Mouse (Mus musculus): ENCODE measurements around the gene Mllt3. TPM values are rescaled to one million over a fixed set of nuclear protein-coding genes. Genes with fewer than 3 reads are reported as not detected.
"Not testable (repeated sequence)": the region's sequence is repeated elsewhere in the genome, so short reads cannot be mapped to it uniquely, and the experiment has no call there.

Gene Mllt3
- polyA plus RNA-seq, 1 experiment: 15.6 TPM

DNA sequence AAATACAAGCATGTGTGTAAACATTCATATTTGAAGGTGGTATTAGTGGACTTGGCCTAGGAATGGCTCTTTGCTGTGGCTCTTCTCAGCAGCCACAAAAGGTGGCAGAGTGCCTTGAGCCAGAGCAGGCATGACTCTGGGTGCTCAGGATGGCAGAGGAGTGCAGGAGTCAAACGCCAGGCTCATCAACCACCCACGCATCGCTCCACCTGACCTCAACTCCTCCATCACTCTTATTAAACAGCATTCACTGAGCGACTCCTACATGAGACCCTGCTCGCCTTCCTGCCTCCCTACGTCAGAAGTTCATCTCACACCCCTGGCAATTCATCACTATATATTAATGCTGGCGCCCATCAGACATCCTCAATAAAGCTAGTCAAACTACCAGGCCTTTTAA is 67.3 kb downstream of the Mllt3 start:
- no peaks in the 10 kb centered on the region; the same call in 1 of the 2 replicates for H3K4me1 ChIP-seq (ENCODE audit: control insufficient read depth, insufficient read depth, low read length)
- no peak overlapping the region for H3K4me3 ChIP-seq (replicated peaks; ENCODE audit: control insufficient read depth, low read depth, low read length)
- TF ChIP-seq CTCF (IDR thresholded peaks at IDR 0.05; ENCODE audit: control insufficient read depth, insufficient read depth, low read length) (no peak), POLR2A (IDR thresholded peaks at IDR 0.05; ENCODE audit: borderline replicate concordance, control insufficient read depth, low read depth, low read length) (no peak)
- no peak overlapping the region for H3K27ac ChIP-seq (ENCODE audit: control insufficient read depth, insufficient read depth, low read depth, low read length, poor library complexity)
- WGBS: 88% methylated on average over 7 of the region's 7 CpGs

- not testable (repeated sequence) for H3K4me3 ChIP-seq (replicated peaks; ENCODE audit: control insufficient read depth, low read depth, low read length); H3K27ac ChIP-seq (ENCODE audit: control insufficient read depth, insufficient read depth, low read depth, low read length, poor library complexity); H3K4me1 ChIP-seq (ENCODE audit: control insufficient read depth, insufficient read depth, low read length)
- 61% methylated on average over 1 of the region's 2 CpGs for WGBS
Observed at GRCm38 (mm10) chr4:87964890-87965289, 68.3 kb downstream of the Mllt3 start.

- TF ChIP-seq CTCF (IDR thresholded peaks at IDR 0.05; ENCODE audit: control insufficient read depth, insufficient read depth, low read length) (no peak), POLR2A (IDR thresholded peaks at IDR 0.05; ENCODE audit: borderline replicate concordance, control insufficient read depth, low read depth, low read length) (no peak)
- WGBS: 77% methylated on average over 3 of the region's 3 CpGs
- H3K4me1 ChIP-seq (ENCODE audit: control insufficient read depth, insufficient read depth, low read length): no peaks in the 10 kb centered on the region; the same call in 1 of the 2 replicates
- H3K4me3 ChIP-seq (replicated peaks; ENCODE audit: control insufficient read depth, low read depth, low read length): no peak overlapping the region
- no peak overlapping the region for H3K27ac ChIP-seq (ENCODE audit: control insufficient read depth, insufficient read depth, low read depth, low read length, poor library complexity)
Observed at GRCm38 (mm10) chr4:87963773-87964076, 69.4 kb downstream of the Mllt3 start.

DNA sequence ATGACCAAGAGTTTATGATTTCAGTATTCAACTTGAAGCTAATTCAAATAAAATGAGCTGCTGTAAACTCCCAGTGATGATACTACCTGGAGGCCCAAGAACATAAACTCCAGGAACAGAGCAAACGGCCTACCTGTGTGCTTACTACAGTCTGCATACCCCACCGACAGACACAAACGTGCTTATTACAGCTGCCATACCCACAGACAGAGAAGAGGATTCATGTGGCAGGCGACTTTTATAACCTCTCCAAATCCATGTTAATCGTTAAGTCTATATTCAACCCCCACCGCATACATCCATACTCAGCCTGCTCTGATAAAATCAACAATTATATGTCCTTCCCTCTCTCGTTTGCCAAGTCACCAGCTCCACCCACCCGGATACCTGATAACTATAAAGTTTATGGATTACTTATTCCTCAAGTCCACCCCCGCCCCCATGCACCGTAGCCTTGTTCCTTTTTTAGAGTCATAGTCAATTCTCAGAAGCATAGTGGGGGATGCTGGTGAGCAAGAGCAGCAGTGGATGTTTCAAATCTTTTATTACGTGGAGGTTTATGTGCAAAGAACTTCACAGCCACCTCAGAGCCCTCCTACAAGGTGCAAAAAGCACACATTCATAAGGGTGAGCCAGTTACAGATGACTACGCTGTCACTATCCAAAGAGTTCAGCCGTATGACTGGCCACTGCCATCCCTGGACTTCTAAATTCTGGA is 70.0 kb downstream of the Mllt3 start:
- Histone ChIP-seq H3K4me3 (replicated peaks; ENCODE audit: control insufficient read depth, low read depth, low read length) (no peak overlapping the region), H3K27ac (ENCODE audit: control insufficient read depth, insufficient read depth, low read depth, low read length, poor library complexity) (no peak overlapping the region), H3K4me1 (ENCODE audit: control insufficient read depth, insufficient read depth, low read length) (no peaks in the 10 kb centered on the region; the same call in 1 of the 2 replicates)
- WGBS: 86% methylated on average over 13 of the region's 13 CpGs
- no peak for TF ChIP-seq CTCF (IDR thresholded peaks at IDR 0.05; ENCODE audit: control insufficient read depth, insufficient read depth, low read length)
- TF ChIP-seq POLR2A (IDR thresholded peaks at IDR 0.05; ENCODE audit: borderline replicate concordance, control insufficient read depth, low read depth, low read length): no peak

DNA sequence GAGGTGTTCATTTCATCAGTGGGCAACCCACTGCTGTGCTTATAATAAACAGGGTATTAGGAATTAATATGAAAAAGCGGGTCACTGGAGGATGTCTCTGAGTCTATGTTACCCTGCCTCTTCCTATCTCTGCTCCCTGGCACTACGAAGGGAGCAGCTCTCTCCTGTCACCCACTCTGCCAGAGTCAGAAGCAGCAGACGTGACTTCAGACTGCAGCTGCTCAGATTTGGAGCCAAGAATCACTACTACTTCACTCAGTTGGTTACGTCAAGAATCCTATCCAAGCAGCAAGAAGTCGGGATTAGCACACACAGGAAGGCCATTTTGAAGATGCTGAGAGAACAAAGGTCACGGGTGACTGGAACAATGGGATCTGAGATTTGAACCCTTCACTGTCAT is 71.3 kb downstream of the Mllt3 start:
- WGBS: 83% methylated on average over 6 of the region's 6 CpGs

DNA sequence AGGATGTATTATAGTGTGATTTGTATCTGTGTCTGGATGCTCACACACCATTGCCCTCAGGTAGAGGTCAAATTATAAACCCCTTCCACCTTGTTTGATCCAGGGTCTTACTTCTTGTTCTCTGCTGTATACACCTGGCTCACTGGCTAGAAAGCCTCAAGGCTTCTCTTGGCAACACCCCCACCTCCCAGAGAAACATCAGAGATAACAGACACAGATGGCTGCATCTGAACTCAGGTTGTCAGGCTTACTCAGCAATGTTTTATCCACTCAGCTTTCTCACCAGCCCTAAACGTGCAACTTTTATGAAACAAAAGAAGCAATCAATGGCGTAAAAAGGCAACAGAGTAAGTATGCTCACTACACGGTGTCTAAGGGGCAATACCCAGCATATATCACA is 75.3 kb downstream of the Mllt3 start:
- no peak for TF ChIP-seq CTCF (IDR thresholded peaks at IDR 0.05; ENCODE audit: control insufficient read depth, insufficient read depth, low read length)
- 63% methylated on average over 3 of the region's 3 CpGs for WGBS
- Histone ChIP-seq H3K27ac (ENCODE audit: control insufficient read depth, insufficient read depth, low read depth, low read length, poor library complexity) (no peak overlapping the region), H3K4me1 (ENCODE audit: control insufficient read depth, insufficient read depth, low read length) (no peaks in the 10 kb centered on the region; the same call in 1 of the 2 replicates), H3K4me3 (replicated peaks; ENCODE audit: control insufficient read depth, low read depth, low read length) (no peak overlapping the region)

More for the DNA sequence above, 71.3 kb downstream of the Mllt3 start:
- TF ChIP-seq POLR2A (IDR thresholded peaks at IDR 0.05; ENCODE audit: borderline replicate concordance, control insufficient read depth, low read depth, low read length) (no peak), CTCF (IDR thresholded peaks at IDR 0.05; ENCODE audit: control insufficient read depth, insufficient read depth, low read length) (no peak)
- Histone ChIP-seq H3K27ac (ENCODE audit: control insufficient read depth, insufficient read depth, low read depth, low read length, poor library complexity) (no peak overlapping the region), H3K4me3 (replicated peaks; ENCODE audit: control insufficient read depth, low read depth, low read length) (no peak overlapping the region), H3K4me1 (ENCODE audit: control insufficient read depth, insufficient read depth, low read length) (no peaks in the 10 kb centered on the region; the same call in 1 of the 2 replicates)

DNA sequence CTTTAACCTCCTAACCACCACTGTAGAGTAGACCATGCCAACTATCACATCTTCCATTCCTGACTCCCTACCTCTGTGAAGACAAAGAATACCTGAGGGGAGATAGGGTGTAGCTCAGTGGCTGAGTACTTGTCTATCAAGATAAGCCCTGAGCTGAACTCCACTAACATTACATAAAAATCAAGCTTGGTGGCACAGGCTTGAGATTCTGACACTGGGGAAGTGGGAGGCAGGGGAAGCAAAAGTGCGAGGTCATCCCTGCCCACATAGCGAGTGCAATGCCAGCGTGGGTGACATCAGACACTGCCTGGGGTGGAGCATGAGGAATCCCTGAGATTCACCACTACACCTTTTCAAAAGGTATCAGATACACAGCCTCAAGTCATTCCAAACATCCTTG is 76.0 kb downstream of the Mllt3 start:
- 33% methylated on average over 3 of the region's 3 CpGs for whole genome bisulfite sequencing
- Histone ChIP-seq H3K4me3 (replicated peaks; ENCODE audit: control insufficient read depth, low read depth, low read length) (no peak overlapping the region), H3K27ac (ENCODE audit: control insufficient read depth, insufficient read depth, low read depth, low read length, poor library complexity) (no peak overlapping the region), H3K4me1 (ENCODE audit: control insufficient read depth, insufficient read depth, low read length) (no peaks in the 10 kb centered on the region; the same call in 1 of the 2 replicates)
- TF ChIP-seq CTCF (IDR thresholded peaks at IDR 0.05; ENCODE audit: control insufficient read depth, insufficient read depth, low read length) (no peak), POLR2A (IDR thresholded peaks at IDR 0.05; ENCODE audit: borderline replicate concordance, control insufficient read depth, low read depth, low read length) (no peak)

DNA sequence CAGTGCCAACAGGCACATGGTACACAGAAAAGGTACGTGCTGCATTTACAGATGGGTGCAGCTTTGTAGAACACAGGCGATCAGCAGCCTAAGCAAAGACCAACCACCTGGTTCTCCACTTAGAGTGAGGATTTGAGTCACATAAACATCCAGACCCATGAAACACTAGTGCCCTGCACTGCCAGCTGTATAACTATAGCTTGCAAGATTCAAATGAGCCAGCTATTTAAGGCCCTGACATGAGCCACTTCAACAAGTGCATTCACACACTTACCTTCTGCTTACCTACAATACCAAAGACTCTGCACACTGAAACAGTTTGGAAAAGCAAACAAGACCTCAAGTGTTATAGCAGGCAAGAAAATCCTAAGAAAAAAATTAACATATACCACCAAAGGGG is 78.0 kb downstream of the Mllt3 start:
- Histone ChIP-seq H3K27ac (ENCODE audit: control insufficient read depth, insufficient read depth, low read depth, low read length, poor library complexity) (no peak overlapping the region), H3K4me1 (ENCODE audit: control insufficient read depth, insufficient read depth, low read length) (no peaks in the 10 kb centered on the region; the same call in 1 of the 2 replicates), H3K4me3 (replicated peaks; ENCODE audit: control insufficient read depth, low read depth, low read length) (no peak overlapping the region)
- WGBS: 69% methylated on average over 2 of the region's 2 CpGs
- no peak for TF ChIP-seq CTCF (IDR thresholded peaks at IDR 0.05; ENCODE audit: control insufficient read depth, insufficient read depth, low read length)
- no peak for TF ChIP-seq POLR2A (IDR thresholded peaks at IDR 0.05; ENCODE audit: borderline replicate concordance, control insufficient read depth, low read depth, low read length)
